Mouse (Mus musculus) layer of hippocampus, adult 2 months (tissue): Measurements from ENCODE around the gene Brd4. TPM values are rescaled to one million over a fixed set of nuclear protein-coding genes. Genes with fewer than 3 reads are reported as not detected.

Source experiments
- DNase-seq, 2 experiments: peaks; one replicate each; pipeline ENCODE4 v3.0.0; 2022; ENCODE audit warnings: low spot score in 2 of 2
- H3K27ac ChIP-seq: fragments of 200-600 bp; 2 replicates; pipeline ENCODE4 v1.8.1; 2022
- H3K4me3 ChIP-seq: fragments of 200-600 bp; 2 replicates; pipeline ENCODE4 v1.8.1; 2022; ENCODE audit warnings: mild to moderate bottlenecking
- CTCF ChIP-seq: fragments of 200-600 bp; conservative IDR thresholded peaks from 2 replicates; pipeline ENCODE4 v1.8.1; 2022; ENCODE audit warnings: antibody characterized with exemption, mild to moderate bottlenecking, moderate library complexity
- long read RNA-seq, 2 experiments: library from polyadenylated mRNA; stranded (forward); transcript quantifications; one replicate each; pipeline ENCODE4 v2.0.0; 2021; ENCODE audit warnings: borderline mapping rate in 2 of 2
- total RNA-seq, 2 experiments: library from RNA; stranded (reverse); gene quantifications; 2 replicates each; pipeline ENCODE4 v1.2.3; 2021

Brd4 gene
- 100 to 1,000 TPM; 103 to 121 TPM for total RNA-seq
- long read RNA-seq, experiment 1, partial matches to known transcripts, result 2 of 12 reads
- long read RNA-seq, experiment 1, other reads (novel, unspliced or antisense), result 10 of 12 reads
- long read RNA-seq, experiment 2, partial matches to known transcripts, result 9 of 17 reads
- long read RNA-seq, experiment 2, other reads (novel, unspliced or antisense), result 8 of 17 reads

DNA sequence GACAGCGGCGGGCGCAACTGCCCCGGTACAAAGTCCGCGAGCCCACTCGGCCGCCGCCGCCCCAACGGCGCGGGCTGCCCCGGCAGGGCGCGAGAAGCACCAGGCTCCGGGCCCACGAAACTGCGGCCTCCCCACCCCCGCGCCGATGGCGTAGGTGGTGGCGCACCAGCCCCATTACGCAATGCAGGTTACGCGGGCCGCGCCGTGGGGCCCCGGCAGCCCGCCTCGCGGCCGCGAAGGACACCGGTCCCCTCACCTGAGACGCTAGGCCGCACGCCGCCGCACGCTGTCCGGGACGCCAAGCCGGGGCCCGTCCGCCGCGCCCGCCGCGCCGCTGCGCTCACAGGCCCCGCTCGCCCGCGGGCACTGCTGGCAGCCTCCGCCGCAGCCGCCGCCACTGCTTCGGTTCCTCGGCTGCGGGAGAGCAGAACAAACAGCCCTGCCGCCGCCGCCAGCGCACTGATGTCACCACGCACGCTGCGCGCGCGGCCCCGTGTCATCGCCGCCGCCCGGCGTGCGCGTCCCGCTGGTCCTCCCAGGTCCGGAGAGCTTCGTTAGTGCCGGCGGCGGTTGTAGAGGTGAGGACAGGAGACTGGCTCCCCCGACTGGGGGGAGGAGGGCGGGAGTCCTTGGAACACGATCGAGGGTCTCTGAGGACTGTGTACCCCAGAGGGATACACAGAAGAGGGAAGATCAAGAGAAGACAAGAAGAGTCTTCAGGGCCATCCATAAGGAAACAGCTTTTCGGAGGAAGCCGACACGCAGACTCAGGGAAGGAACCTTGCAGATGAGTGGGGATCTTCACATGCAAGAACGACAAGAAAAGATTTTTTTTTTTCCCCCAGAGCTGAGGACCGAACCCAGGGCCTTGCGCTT lies at the start of gene Brd4:
Gene Brd4, minus strand, starts transcription at position 461 of the 876 bp plus-strand sequence.
- peak; percentile 19; the same call in 1 of the 2 replicates for TF ChIP-seq CTCF
- peak within 1 kb of the TSS; percentile 98 for H3K27ac ChIP-seq
- DNase-seq, result peak; percentile 87 to 91
- peak within 1 kb of the TSS; percentile 97 for H3K4me3 ChIP-seq

- DNase-seq, result no peak
- no peak overlapping the region for H3K4me3 ChIP-seq
- no peak for TF ChIP-seq CTCF
- H3K27ac ChIP-seq, result no peak overlapping the region
Measured at GRCm38 (mm10) chr17:32333675-32334303, 49.3 kb upstream of the Brd4 start.

DNA sequence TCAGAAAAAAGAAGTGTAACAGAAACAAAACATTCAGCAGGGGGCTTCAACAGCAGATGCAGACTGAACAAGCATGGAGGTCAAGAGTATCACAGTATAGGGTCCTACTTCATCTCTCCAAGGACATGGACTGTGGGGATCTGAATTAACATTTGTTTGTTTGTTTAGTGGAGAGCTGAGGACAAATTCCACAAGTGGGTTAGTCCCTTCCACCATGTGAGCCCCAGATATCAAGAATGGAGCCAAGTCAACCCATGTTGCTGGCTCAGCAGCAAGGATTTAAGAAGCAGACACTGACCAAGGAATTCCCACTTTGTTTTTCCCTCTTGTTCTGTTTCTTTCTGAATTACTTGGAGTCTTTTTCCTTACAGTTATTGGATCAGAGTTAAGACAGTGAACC lies 43.0 kb upstream of the Brd4 start:
- no peak for TF ChIP-seq CTCF
- H3K27ac ChIP-seq, result no peak overlapping the region
- DNase-seq, result no peak
- H3K4me3 ChIP-seq, result no peak overlapping the region

DNA sequence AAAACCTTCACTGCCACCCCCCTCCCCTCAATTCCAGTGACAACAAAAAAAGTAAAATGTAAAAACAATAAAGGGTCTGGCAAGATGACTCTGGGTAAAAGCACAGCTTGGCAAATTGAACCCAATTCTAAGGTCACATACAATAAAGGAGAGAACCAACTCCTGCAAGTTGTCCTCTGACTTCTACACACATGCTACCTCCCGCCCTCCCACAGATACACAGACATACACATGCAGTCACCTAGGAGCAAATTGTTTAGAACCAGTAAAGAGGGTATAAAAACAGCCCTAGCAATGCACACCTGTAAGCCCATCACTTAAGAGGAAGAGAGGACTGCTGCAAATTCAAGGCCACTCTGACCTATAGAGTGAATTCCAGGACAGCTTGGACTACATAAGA lies 38.3 kb upstream of the Brd4 start:
- no peak overlapping the region for H3K4me3 ChIP-seq
- no peak for DNase-seq
- H3K27ac ChIP-seq, result no peak overlapping the region
- TF ChIP-seq CTCF, result no peak

DNA sequence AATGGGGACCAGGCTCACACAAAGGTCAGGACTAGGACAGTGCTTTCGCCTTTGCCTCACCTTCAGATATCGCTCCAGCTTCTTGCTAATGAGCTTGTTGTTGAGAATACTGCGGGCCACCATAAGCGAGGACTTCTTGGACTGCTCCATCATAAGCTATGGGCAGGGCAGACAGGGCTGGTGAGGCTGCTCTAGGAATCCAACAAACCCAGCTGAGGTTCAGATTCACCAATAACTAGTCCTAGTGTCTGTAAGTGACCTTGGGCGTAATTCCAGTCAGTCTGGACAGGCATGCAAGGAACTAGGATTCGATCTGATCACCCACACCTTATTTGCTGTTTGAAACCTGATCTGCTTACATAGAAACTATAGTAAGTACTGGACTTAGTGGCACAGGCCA lies 37.3 kb upstream of the Brd4 start:
- no peak for TF ChIP-seq CTCF
- Histone ChIP-seq H3K27ac (peak overlapping the region; percentile 93), H3K4me3 (peak overlapping the region; percentile 98)
- no peak for DNase-seq

DNA sequence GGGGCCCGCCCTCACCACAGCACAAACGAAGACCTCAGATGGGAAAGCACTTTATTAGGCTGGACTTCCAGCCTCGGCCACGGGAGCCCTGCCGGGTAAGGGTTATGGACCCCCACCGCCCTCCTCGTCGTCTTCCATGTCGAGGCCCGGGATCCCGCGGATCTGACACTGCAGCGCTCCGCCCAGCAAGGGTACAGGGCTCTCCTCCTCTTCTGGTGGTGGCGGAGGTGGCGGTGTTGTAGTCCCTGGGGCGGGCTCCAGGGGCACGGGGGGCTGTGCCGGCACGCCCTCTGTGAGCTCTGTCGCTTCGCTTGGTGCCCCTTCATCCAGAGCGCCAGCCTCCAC lies 36.8 kb upstream of the Brd4 start:
- Histone ChIP-seq H3K27ac (peak overlapping the region; percentile 93), H3K4me3 (peak overlapping the region; percentile 98)
- peak; percentile 58 for TF ChIP-seq CTCF
- no peak for DNase-seq

DNA sequence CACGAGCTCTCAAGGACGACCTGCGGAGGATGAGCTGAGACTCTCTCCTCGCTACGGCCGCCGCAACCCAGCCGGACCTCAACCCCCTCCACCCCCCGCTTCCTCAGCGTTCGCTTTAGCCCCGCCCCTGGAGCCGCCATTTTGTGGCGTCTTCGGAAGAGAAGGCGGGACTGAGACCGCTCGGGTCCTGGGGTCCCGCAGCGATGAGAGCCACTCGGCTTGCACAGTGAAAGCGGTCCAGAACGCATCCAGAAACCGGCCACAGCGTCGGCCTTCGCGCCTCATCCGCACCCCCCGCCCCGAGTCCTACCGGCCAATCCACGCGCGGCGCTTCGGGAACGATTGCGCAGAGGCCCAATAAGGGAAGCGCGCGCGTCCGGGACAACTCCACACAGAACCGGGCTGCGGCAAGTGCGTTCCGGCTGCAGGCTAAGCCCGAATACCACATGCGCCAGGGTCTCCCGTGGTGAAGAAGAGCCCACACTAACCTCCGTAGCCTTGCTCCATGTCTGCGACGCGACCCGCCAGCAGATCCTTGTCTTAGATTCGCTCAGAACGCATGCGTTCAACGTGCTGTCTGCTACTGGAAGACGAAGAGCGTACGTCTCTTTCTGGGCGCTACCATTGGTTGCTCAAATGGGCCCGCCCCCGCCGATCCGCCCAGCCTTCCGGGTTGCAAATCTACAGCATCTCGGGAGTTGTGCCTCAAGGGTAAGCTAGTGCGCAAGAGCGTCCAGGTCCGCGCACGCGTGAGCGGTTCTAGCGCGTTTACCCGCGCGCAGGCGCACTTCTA lies 36.3 kb upstream of the Brd4 start, which contains the start of gene Akap8:
Gene Akap8, minus strand, starts transcription at position 642 of the 793 bp plus-strand sequence.
- peak; percentile 98 to 99 for DNase-seq
- peak; percentile 35 for TF ChIP-seq CTCF
- peak within 1 kb of the TSS; percentile 98 for H3K4me3 ChIP-seq
- peak within 1 kb of the TSS; percentile 93 for H3K27ac ChIP-seq

GRCm38 (mm10) chr17:32319950-32320349 lies 35.4 kb upstream of the Brd4 start:
- no peak for TF ChIP-seq CTCF
- Histone ChIP-seq H3K27ac (peak overlapping the region; percentile 93), H3K4me3 (peak overlapping the region; percentile 98)
- no peak for DNase-seq

- peak; percentile 19; the same call in 1 of the 2 replicates for TF ChIP-seq CTCF
- DNase-seq, result no peak
- Histone ChIP-seq H3K27ac (no peak overlapping the region), H3K4me3 (no peak overlapping the region)
Measured at GRCm38 (mm10) chr17:32317708-32318107, 33.2 kb upstream of the Brd4 start.

DNA sequence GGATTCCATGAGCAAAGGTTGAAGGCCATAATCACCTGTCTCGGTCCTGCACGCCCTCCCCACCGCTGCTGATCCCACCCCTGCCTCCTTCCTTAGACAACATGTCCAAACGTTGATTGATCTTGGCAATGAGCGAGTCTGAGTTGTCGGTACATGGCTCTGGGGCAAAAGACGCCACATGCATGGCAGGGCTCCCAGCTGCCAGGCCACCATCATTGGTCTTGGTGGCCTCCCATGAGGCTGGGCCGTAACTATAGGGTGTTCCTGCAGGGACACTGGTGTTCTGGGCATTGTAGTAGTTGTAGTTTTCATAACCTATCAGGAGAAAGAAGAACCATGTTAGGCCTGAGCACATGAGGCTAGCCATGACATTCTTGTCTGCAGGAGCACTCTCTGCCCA lies 32.5 kb upstream of the Brd4 start:
- TF ChIP-seq CTCF, result no peak
- H3K4me3 ChIP-seq, result no peak overlapping the region
- DNase-seq, result no peak
- no peak overlapping the region for H3K27ac ChIP-seq

GRCm38 (mm10) chr17:32315560-32315959 lies 31.0 kb upstream of the Brd4 start:
- DNase-seq, result no peak
- TF ChIP-seq CTCF, result no peak
- Histone ChIP-seq H3K27ac (no peak overlapping the region), H3K4me3 (no peak overlapping the region)

DNA sequence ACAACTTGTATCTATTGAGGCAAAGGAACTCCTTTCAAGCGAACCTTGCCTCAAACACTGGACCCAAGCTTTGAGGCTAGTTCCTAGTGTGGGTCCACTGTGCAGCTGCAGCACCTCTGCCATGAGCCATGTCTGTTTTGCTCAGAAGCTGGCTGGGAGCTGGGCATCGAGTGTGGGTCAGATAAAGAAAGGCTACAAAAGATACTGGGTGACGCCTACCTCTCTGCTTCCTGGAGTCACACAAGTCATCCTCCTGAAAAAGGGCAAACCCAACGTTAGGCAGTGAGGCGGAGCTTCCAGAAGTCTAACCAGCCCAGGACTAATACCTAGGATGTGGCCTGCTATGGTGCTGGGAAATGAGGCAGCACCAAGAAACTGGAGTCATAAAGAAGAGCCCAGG lies 29.4 kb upstream of the Brd4 start:
- DNase-seq, result no peak
- Histone ChIP-seq H3K27ac (no peak overlapping the region), H3K4me3 (no peak overlapping the region)
- no peak for TF ChIP-seq CTCF

GRCm38 (mm10) chr17:32312801-32313200 lies 28.3 kb upstream of the Brd4 start:
- H3K27ac ChIP-seq, result no peak overlapping the region
- TF ChIP-seq CTCF, result no peak
- H3K4me3 ChIP-seq, result no peak overlapping the region
- no peak for DNase-seq
